Mouse (Mus musculus) hindbrain, embryonic 16.5 days (tissue): ENCODE data around the gene Gm11032. TPM values are rescaled to one million over a fixed set of nuclear protein-coding genes. Genes with fewer than 3 reads are reported as not detected.

Source experiments
- ATAC-seq: fragments of 200-750 bp; cut with Nextera tagmentation; 2 replicates; pipeline ENCODE4 v1.8.0; 2017; ENCODE audit warnings: moderate TSS enrichment, moderate library complexity
- H3K27ac ChIP-seq: fragments of 300-500 bp; sonication (generic); 2 replicates; pipeline ENCODE4 v1.5.1; 2014; ENCODE audit warnings: low read depth, mild to moderate bottlenecking, control low read depth, low read length, moderate library complexity
- H3K27me3 ChIP-seq: fragments of 300-500 bp; sonication (generic); replicated peaks from 2 replicates; pipeline ENCODE4 v1.6.1; 2014; ENCODE audit warnings: low read length; ENCODE audit not compliant: control insufficient read depth, insufficient read depth
- H3K36me3 ChIP-seq: fragments of 300-500 bp; sonication (generic); 2 replicates; pipeline ENCODE4 v1.6.1; 2014; ENCODE audit warnings: mild to moderate bottlenecking, low read length, moderate library complexity, mixed read lengths; ENCODE audit not compliant: control insufficient read depth, insufficient read depth
- H3K4me1 ChIP-seq: fragments of 300-500 bp; sonication (generic); 2 replicates; pipeline ENCODE4 v1.6.1; 2014; ENCODE audit warnings: low read depth, low read length; ENCODE audit not compliant: control insufficient read depth, insufficient read depth
- H3K4me2 ChIP-seq: fragments of 300-500 bp; sonication (generic); 2 replicates; pipeline ENCODE4 v1.6.1; 2014; ENCODE audit warnings: mild to moderate bottlenecking, low read length, control low read depth, moderate library complexity
- H3K4me3 ChIP-seq: fragments of 300-500 bp; sonication (generic); 2 replicates; pipeline ENCODE4 v1.5.1; 2014; ENCODE audit warnings: mild to moderate bottlenecking, low read length, control low read depth, moderate library complexity
- H3K9ac ChIP-seq: fragments of 300-500 bp; sonication (generic); 2 replicates; pipeline ENCODE4 v1.6.1; 2014; ENCODE audit warnings: low read depth, mild to moderate bottlenecking, control low read depth, low read length, moderate library complexity
- H3K9me3 ChIP-seq: fragments of 300-500 bp; sonication (generic); 2 replicates; pipeline ENCODE4 v1.6.1; 2014; ENCODE audit warnings: mild to moderate bottlenecking, low read length, moderate library complexity; ENCODE audit not compliant: control insufficient read depth
- WGBS: fragments of 180-500 bp; shearing (Covaris S2); extraction: QIAGEN DNeasy Blood & Tissue Kit; methylation state at CpG from one replicate; pipeline ENCODE4 v1.1.7; 2014; 5-methylcytosine and 5-hydroxymethylcytosine counted together
- polyA plus RNA-seq: library from polyadenylated mRNA; unstranded; fragments of >200 nt; fragmentation: Nextera tagmentation; extraction: Ambion mirVana; gene quantifications from 2 replicates; pipeline ENCODE4 v1.2.1, GENCODE M21; 2015

Gene Gm11032
- polyA plus RNA-seq, 1 experiment from 2014 or later, result not detected

GRCm38 (mm10) chr11:4621866-4622265 is 2.0 kb downstream of the Gm11032 start:
- Histone ChIP-seq H3K9me3 (no peaks in the 10 kb centered on the region), H3K27ac (no peak overlapping the region), H3K27me3 (no peaks in the 10 kb centered on the region), H3K4me3 (no peak overlapping the region), H3K4me2 (no peak overlapping the region), H3K9ac (no peak overlapping the region), H3K4me1 (no peaks in the 10 kb centered on the region), H3K36me3 (no peaks in the 10 kb centered on the region)
- no peak for ATAC-seq
- 66% methylated on average over 4 of the region's 4 CpGs for WGBS

GRCm38 (mm10) chr11:4622442-4622986 is 2.6 kb downstream of the Gm11032 start:
- Histone ChIP-seq H3K4me2 (no peak overlapping the region; the same call in 1 of the 2 replicates), H3K27me3 (no peaks in the 10 kb centered on the region), H3K36me3 (no peaks in the 10 kb centered on the region), H3K9me3 (no peaks in the 10 kb centered on the region), H3K27ac (no peak overlapping the region), H3K9ac (no peak overlapping the region), H3K4me1 (no peaks in the 10 kb centered on the region), H3K4me3 (no peak overlapping the region)
- ATAC-seq, result no peak
- 65% methylated on average over 7 of the region's 7 CpGs for WGBS

GRCm38 (mm10) chr11:4622997-4623396 is 3.1 kb downstream of the Gm11032 start:
- H3K27me3 ChIP-seq, result no peaks in the 10 kb centered on the region
- H3K27ac ChIP-seq, result no peak overlapping the region
- no peaks in the 10 kb centered on the region for H3K4me1 ChIP-seq
- 56% methylated on average over 5 of the region's 5 CpGs for WGBS
- no peaks in the 10 kb centered on the region for H3K9me3 ChIP-seq
- H3K36me3 ChIP-seq, result no peaks in the 10 kb centered on the region
- no peak for ATAC-seq
- no peak overlapping the region; the same call in 1 of the 2 replicates for H3K4me2 ChIP-seq
- H3K9ac ChIP-seq, result no peak overlapping the region
- H3K4me3 ChIP-seq, result no peak overlapping the region

- WGBS, result 68% methylated on average over 7 of the region's 7 CpGs
- no peak for ATAC-seq
- no peak overlapping the region for H3K4me3 ChIP-seq
- H3K9ac ChIP-seq, result no peak overlapping the region
- no peak overlapping the region for H3K27ac ChIP-seq
- H3K4me2 ChIP-seq, result no peak overlapping the region
- H3K36me3 ChIP-seq, result no peaks in the 10 kb centered on the region
- no peaks in the 10 kb centered on the region for H3K27me3 ChIP-seq
- H3K9me3 ChIP-seq, result no peaks in the 10 kb centered on the region
- H3K4me1 ChIP-seq, result no peaks in the 10 kb centered on the region
Observed at GRCm38 (mm10) chr11:4625931-4626330, 6.1 kb downstream of the Gm11032 start.

- no peak overlapping the region for H3K9ac ChIP-seq
- H3K4me1 ChIP-seq, result no peaks in the 10 kb centered on the region
- H3K4me2 ChIP-seq, result no peak overlapping the region
- H3K27ac ChIP-seq, result no peak overlapping the region
- H3K36me3 ChIP-seq, result no peaks in the 10 kb centered on the region
- H3K27me3 ChIP-seq, result no peaks in the 10 kb centered on the region
- H3K4me3 ChIP-seq, result no peak overlapping the region
- ATAC-seq, result no peak
- no peaks in the 10 kb centered on the region for H3K9me3 ChIP-seq
- 62% methylated on average over 7 of the region's 7 CpGs for WGBS
Observed at GRCm38 (mm10) chr11:4627636-4628035, 7.8 kb downstream of the Gm11032 start.

- H3K27me3 ChIP-seq, result no peaks in the 10 kb centered on the region
- 0 out of 2 replicates have a peak overlapping the region, but pooled peaks have one; percentile 25 for H3K27ac ChIP-seq
- H3K36me3 ChIP-seq, result no peaks in the 10 kb centered on the region
- H3K9me3 ChIP-seq, result no peaks in the 10 kb centered on the region
- H3K4me1 ChIP-seq, result no peaks in the 10 kb centered on the region
- no peak overlapping the region for H3K4me3 ChIP-seq
- no peak for ATAC-seq
- H3K4me2 ChIP-seq, result no peak overlapping the region
- WGBS, result 38% methylated on average over 8 of the region's 8 CpGs
- no peak overlapping the region for H3K9ac ChIP-seq
Observed at GRCm38 (mm10) chr11:4629861-4630280, 10.0 kb downstream of the Gm11032 start.

- Histone ChIP-seq H3K4me3 (no peak overlapping the region), H3K4me2 (no peak overlapping the region), H3K9me3 (no peaks in the 10 kb centered on the region), H3K36me3 (no peaks in the 10 kb centered on the region), H3K27ac (no peak overlapping the region), H3K4me1 (peaks cover 4% of the 10 kb centered on the region), H3K9ac (no peak overlapping the region), H3K27me3 (no peaks in the 10 kb centered on the region)
- no peak for ATAC-seq
- 51% methylated on average over 2 of the region's 2 CpGs for WGBS
Observed at GRCm38 (mm10) chr11:4633420-4633819, 13.6 kb downstream of the Gm11032 start.

GRCm38 (mm10) chr11:4634395-4634794 is 14.5 kb downstream of the Gm11032 start:
- Histone ChIP-seq H3K36me3 (no peaks in the 10 kb centered on the region), H3K4me3 (no peak overlapping the region), H3K27ac (no peak overlapping the region), H3K9ac (no peak overlapping the region), H3K4me2 (no peak overlapping the region), H3K4me1 (peaks cover 9% of the 10 kb centered on the region), H3K27me3 (no peaks in the 10 kb centered on the region), H3K9me3 (no peaks in the 10 kb centered on the region)
- ATAC-seq, result no peak
- WGBS, result 78% methylated on average over 5 of the region's 5 CpGs

GRCm38 (mm10) chr11:4636782-4637342 is 17.0 kb downstream of the Gm11032 start:
- no peak; the same call in 1 of the 2 replicates for ATAC-seq
- Histone ChIP-seq H3K36me3 (no peaks in the 10 kb centered on the region), H3K27ac (no peak overlapping the region; the same call in 1 of the 2 replicates), H3K9ac (peak overlapping the region; percentile 82), H3K4me3 (peak overlapping the region; percentile 82), H3K9me3 (no peaks in the 10 kb centered on the region), H3K4me1 (peaks cover 9% of the 10 kb centered on the region), H3K4me2 (peak overlapping the region; percentile 76), H3K27me3 (no peaks in the 10 kb centered on the region)
- WGBS, result 60% methylated on average over 5 of the region's 5 CpGs
